Mouse (Mus musculus): ENCODE data around the gene Ccdc185. TPM values are rescaled to one million over a fixed set of nuclear protein-coding genes. Genes with fewer than 3 reads are reported as not detected.

Ccdc185 gene
- not detected in 2 replicates for polyA plus RNA-seq (2016; fragmentation: Nextera tagmentation; extraction: Ambion mirVana)

GRCm38 (mm10) chr1:182749080-182749479, at the start of gene Ccdc185:
Ccdc185 (minus strand) TSS chr1:182749180.
- no peaks in the 10 kb centered on the region for H3K9me3 ChIP-seq
- no peak within 1 kb of the TSS for H3K9ac ChIP-seq
- H3K27ac ChIP-seq, result no peak within 1 kb of the TSS
- no peak within 1 kb of the TSS for H3K4me2 ChIP-seq
- H3K27me3 ChIP-seq, result no peaks in the 10 kb centered on the region
- WGBS, result 92% methylated on average over 9 of the region's 9 CpGs
- no peak within 1 kb of the TSS for H3K4me3 ChIP-seq (replicated peaks)
- ATAC-seq (ENCODE audit: low FRiP score), result no peak
- H3K36me3 ChIP-seq (replicated peaks), result no peaks in the 10 kb centered on the region
- H3K4me1 ChIP-seq, result no peaks in the 10 kb centered on the region; the same call in 1 of the 2 replicates

DNA sequence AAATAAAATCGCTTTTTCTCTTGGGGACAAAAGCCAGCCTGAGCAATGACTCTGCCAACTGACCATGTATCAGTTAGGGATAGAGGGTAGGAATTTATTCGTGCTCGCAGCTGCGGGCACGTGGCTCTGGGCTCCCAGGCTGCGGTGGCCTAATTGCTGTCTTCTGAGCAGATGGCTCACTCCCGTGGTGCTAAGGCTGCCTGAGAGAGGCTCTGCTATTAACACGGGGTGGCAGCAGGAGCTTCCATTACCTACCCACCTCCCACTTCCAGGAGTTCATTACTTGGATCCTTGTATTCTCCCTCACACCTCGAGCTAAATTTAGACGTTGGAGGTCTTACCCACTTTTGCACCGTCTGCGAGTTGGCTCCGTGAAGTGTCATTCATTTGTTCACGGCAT, 48.1 kb upstream of the Ccdc185 start:
- peak overlapping the region; percentile 50; the same call in 1 of the 2 replicates for H3K27ac ChIP-seq
- WGBS, result 72% methylated on average over 14 of the region's 14 CpGs
- ATAC-seq (ENCODE audit: low FRiP score), result peak; percentile 79

GRCm38 (mm10) chr1:182794628-182795027, 45.6 kb upstream of the Ccdc185 start:
- Histone ChIP-seq H3K36me3 (replicated peaks) (no peaks in the 10 kb centered on the region), H3K9me3 (no peaks in the 10 kb centered on the region), H3K4me2 (no peak overlapping the region), H3K4me3 (replicated peaks) (no peak overlapping the region), H3K4me1 (peaks cover 20% of the 10 kb centered on the region), H3K9ac (no peak overlapping the region), H3K27me3 (no peaks in the 10 kb centered on the region), H3K27ac (no peak overlapping the region)
- WGBS, result 91% methylated on average over 9 of the region's 9 CpGs
- ATAC-seq (ENCODE audit: low FRiP score), result no peak

More for the DNA sequence above, 48.1 kb upstream of the Ccdc185 start:
- H3K4me2 ChIP-seq, result no peak overlapping the region
- no peak overlapping the region for H3K4me3 ChIP-seq (replicated peaks)
- peaks cover 19% of the 10 kb centered on the region for H3K4me1 ChIP-seq
- H3K27me3 ChIP-seq, result no peaks in the 10 kb centered on the region
- H3K9me3 ChIP-seq, result no peaks in the 10 kb centered on the region
- H3K9ac ChIP-seq, result no peak overlapping the region
- no peaks in the 10 kb centered on the region for H3K36me3 ChIP-seq (replicated peaks)

- Histone ChIP-seq H3K27me3 (no peaks in the 10 kb centered on the region), H3K9me3 (no peaks in the 10 kb centered on the region), H3K36me3 (replicated peaks) (no peaks in the 10 kb centered on the region), H3K27ac (no peak overlapping the region), H3K4me3 (replicated peaks) (no peak overlapping the region), H3K4me2 (no peak overlapping the region), H3K9ac (no peak overlapping the region), H3K4me1 (peaks cover 20% of the 10 kb centered on the region)
- ATAC-seq (ENCODE audit: low FRiP score), result no peak
- 93% methylated on average over 10 of the region's 10 CpGs for WGBS
Measured at GRCm38 (mm10) chr1:182794221-182794620, 45.2 kb upstream of the Ccdc185 start.

- Histone ChIP-seq H3K9ac (no peak overlapping the region), H3K4me3 (replicated peaks) (no peak overlapping the region), H3K27ac (no peak overlapping the region), H3K9me3 (no peaks in the 10 kb centered on the region), H3K27me3 (no peaks in the 10 kb centered on the region), H3K4me1 (peaks cover 18% of the 10 kb centered on the region), H3K4me2 (peak overlapping the region; percentile 35), H3K36me3 (replicated peaks) (no peaks in the 10 kb centered on the region)
- 27% methylated on average over 16 of the region's 16 CpGs for WGBS
- ATAC-seq (ENCODE audit: low FRiP score), result no peak
Measured at GRCm38 (mm10) chr1:182792521-182793071, 43.6 kb upstream of the Ccdc185 start.

- WGBS, result 72% methylated on average over 6 of the region's 6 CpGs
- no peaks in the 10 kb centered on the region for H3K36me3 ChIP-seq (replicated peaks)
- no peak overlapping the region for H3K27ac ChIP-seq
- H3K4me1 ChIP-seq, result peaks cover 11% of the 10 kb centered on the region
- ATAC-seq (ENCODE audit: low FRiP score), result no peak
- no peaks in the 10 kb centered on the region for H3K27me3 ChIP-seq
- H3K9me3 ChIP-seq, result no peaks in the 10 kb centered on the region
- no peak overlapping the region for H3K4me3 ChIP-seq (replicated peaks)
- H3K9ac ChIP-seq, result no peak overlapping the region
- H3K4me2 ChIP-seq, result no peak overlapping the region
Measured at GRCm38 (mm10) chr1:182788896-182789295, 39.9 kb upstream of the Ccdc185 start.

DNA sequence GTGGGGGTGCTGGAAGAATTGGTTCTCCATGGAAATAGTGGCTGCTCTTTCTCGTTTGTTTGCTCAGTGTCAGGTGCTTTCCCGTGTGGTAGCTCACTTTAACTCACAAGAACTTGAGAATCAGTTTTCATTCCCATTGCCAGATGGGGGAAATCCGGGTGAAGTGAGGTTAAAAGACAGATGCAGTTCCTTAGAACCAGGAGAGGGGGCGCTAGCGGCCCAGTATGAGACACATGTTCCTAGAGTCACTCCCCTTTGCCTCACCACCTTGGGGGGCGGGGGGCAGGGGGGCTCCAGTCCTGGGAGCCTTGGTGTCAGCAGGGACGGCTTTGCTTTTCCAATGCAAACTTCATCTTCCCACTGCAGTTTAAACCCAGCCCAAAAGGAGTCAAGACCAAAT, 38.0 kb upstream of the Ccdc185 start:
- Histone ChIP-seq H3K9ac (no peak overlapping the region), H3K9me3 (no peaks in the 10 kb centered on the region), H3K4me3 (replicated peaks) (no peak overlapping the region), H3K27me3 (no peaks in the 10 kb centered on the region), H3K4me1 (peaks cover under 1% of the 10 kb centered on the region), H3K27ac (no peak overlapping the region), H3K36me3 (replicated peaks) (no peaks in the 10 kb centered on the region), H3K4me2 (no peak overlapping the region)
- ATAC-seq (ENCODE audit: low FRiP score), result no peak
- 54% methylated on average over 7 of the region's 7 CpGs for WGBS

DNA sequence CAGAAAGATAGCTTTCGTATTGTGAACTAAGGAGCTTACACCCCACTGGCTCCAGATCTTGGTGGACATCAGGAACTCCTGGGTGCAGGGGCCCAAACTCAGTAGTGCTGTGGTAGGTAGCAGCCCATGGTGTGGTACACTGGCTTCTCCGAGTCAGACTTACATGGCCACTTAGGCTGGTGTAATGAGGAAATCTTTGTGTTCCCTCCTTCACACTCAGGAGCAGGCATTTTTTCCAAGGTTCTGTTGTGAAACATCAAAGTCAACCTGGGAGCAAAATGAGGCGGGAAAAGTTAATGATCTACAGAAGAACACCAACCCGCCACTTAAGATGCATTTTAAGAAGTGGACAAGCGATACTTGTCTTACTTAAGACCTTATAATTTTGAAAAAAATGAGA, 36.5 kb upstream of the Ccdc185 start:
- no peak overlapping the region for H3K27ac ChIP-seq
- no peaks in the 10 kb centered on the region for H3K27me3 ChIP-seq
- no peaks in the 10 kb centered on the region for H3K4me1 ChIP-seq
- H3K4me2 ChIP-seq, result no peak overlapping the region
- ATAC-seq (ENCODE audit: low FRiP score), result no peak
- H3K9ac ChIP-seq, result no peak overlapping the region
- no peaks in the 10 kb centered on the region for H3K9me3 ChIP-seq
- H3K4me3 ChIP-seq (replicated peaks), result no peak overlapping the region
- no peaks in the 10 kb centered on the region for H3K36me3 ChIP-seq (replicated peaks)
- 92% methylated on average over 5 of the region's 5 CpGs for WGBS

DNA sequence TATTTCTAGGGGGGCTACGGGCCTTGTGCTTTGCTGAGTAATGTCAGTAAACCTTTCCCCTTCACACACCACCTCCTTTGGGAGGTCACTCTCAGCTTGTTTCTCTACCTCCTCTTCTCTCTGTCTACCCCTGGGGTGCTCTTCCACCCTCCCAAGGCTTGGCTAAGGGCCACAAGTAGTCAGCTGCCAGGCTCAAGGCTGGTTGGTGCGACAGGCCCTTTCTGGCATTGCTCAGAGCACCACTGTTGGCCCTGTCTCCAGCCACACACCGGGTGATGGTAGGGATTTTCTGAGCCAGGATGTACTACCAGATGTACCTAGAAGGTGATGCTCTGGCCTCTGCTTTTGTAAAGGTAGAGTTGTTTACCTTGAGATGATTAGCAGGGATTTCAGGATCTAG, 35.8 kb upstream of the Ccdc185 start:
- Histone ChIP-seq H3K27me3 (no peaks in the 10 kb centered on the region), H3K4me2 (no peak overlapping the region), H3K9me3 (no peaks in the 10 kb centered on the region), H3K4me1 (no peaks in the 10 kb centered on the region), H3K4me3 (replicated peaks) (no peak overlapping the region), H3K9ac (no peak overlapping the region), H3K27ac (no peak overlapping the region), H3K36me3 (replicated peaks) (no peaks in the 10 kb centered on the region)
- ATAC-seq (ENCODE audit: low FRiP score), result no peak
- 92% methylated on average over 3 of the region's 3 CpGs for WGBS

- H3K9me3 ChIP-seq, result no peaks in the 10 kb centered on the region
- H3K36me3 ChIP-seq (replicated peaks), result no peaks in the 10 kb centered on the region
- no peak overlapping the region for H3K4me2 ChIP-seq
- H3K27ac ChIP-seq, result no peak overlapping the region
- ATAC-seq (ENCODE audit: low FRiP score), result no peak
- H3K4me1 ChIP-seq, result no peaks in the 10 kb centered on the region
- H3K27me3 ChIP-seq, result no peaks in the 10 kb centered on the region
- no peak overlapping the region for H3K9ac ChIP-seq
- 93% methylated on average over 7 of the region's 7 CpGs for WGBS
- no peak overlapping the region for H3K4me3 ChIP-seq (replicated peaks)
Measured at GRCm38 (mm10) chr1:182783774-182784173, 34.8 kb upstream of the Ccdc185 start.

GRCm38 (mm10) chr1:182779024-182779520, 30.1 kb upstream of the Ccdc185 start:
- Histone ChIP-seq H3K27me3 (no peaks in the 10 kb centered on the region), H3K4me2 (no peak overlapping the region), H3K4me1 (peaks cover 3% of the 10 kb centered on the region; the same call in 1 of the 2 replicates), H3K36me3 (replicated peaks) (no peaks in the 10 kb centered on the region), H3K4me3 (replicated peaks) (no peak overlapping the region), H3K27ac (no peak overlapping the region), H3K9me3 (no peaks in the 10 kb centered on the region), H3K9ac (no peak overlapping the region)
- WGBS, result 97% methylated on average over 6 of the region's 6 CpGs
- no peak for ATAC-seq (ENCODE audit: low FRiP score)

GRCm38 (mm10) chr1:182778225-182778624, 29.2 kb upstream of the Ccdc185 start:
- H3K4me2 ChIP-seq, result no peak overlapping the region
- 83% methylated on average over 13 of the region's 13 CpGs for WGBS
- ATAC-seq (ENCODE audit: low FRiP score), result no peak

DNA sequence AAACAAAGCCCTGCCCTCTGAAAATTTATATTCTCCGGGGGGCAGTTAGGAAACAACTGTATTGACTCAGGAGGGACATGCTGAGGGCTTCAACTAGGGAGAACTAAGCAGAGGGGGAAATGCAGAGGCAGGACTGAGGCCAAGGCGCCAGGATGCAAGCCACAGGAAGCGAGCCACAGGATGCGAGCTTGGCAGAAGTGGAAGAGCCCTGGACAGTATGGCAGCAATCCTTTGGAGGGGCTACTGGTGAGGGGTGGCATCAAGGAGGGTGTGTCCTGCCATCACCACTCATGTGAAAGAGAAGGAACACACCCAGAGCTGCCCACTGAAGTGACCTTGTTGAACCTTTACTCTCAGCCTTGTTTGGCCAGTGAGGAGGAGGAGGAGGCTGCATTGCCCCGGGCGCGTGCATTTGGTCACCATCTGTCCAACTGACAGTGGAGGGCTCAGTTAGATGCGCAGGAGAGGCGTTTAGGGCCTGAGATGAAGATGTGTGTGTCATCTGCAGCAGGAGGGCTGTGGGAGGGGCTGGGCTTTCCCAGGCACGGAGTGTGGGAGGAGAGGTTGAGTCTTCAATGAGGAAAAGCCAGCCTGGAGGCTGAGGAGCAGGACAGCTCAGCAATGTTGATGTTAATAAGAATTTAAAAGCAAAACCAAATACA, 27.9 kb upstream of the Ccdc185 start:
- Histone ChIP-seq H3K9ac (no peak overlapping the region), H3K27me3 (no peaks in the 10 kb centered on the region), H3K9me3 (no peaks in the 10 kb centered on the region), H3K27ac (no peak overlapping the region), H3K4me1 (peaks cover 3% of the 10 kb centered on the region; the same call in 1 of the 2 replicates), H3K36me3 (replicated peaks) (no peaks in the 10 kb centered on the region), H3K4me2 (no peak overlapping the region), H3K4me3 (replicated peaks) (no peak overlapping the region)
- ATAC-seq (ENCODE audit: low FRiP score), result no peak
- WGBS, result 76% methylated on average over 10 of the region's 10 CpGs

More at GRCm38 (mm10) chr1:182778225-182778624, 29.2 kb upstream of the Ccdc185 start:
- Histone ChIP-seq H3K4me3 (replicated peaks) (no peak overlapping the region), H3K27me3 (no peaks in the 10 kb centered on the region), H3K27ac (no peak overlapping the region), H3K4me1 (peaks cover 3% of the 10 kb centered on the region; the same call in 1 of the 2 replicates), H3K9me3 (no peaks in the 10 kb centered on the region), H3K9ac (no peak overlapping the region), H3K36me3 (replicated peaks) (no peaks in the 10 kb centered on the region)

Measured in forebrain, embryonic 12.5 days (tissue).